Mouse (Mus musculus) CH12.LX (cell line): ENCODE data around the gene Gm13090. TPM values are rescaled to one million over a fixed set of nuclear protein-coding genes. Genes with fewer than 3 reads are reported as not detected.

Experiments
- DNase-seq: peaks from one replicate; pipeline ENCODE4 v3.0.0-alpha.2; 2013; ENCODE audit errors: extremely low read depth
- H3K27ac ChIP-seq: 2 replicates; pipeline ENCODE4 v1.5.1; 2012; ENCODE audit warnings: low read depth, mild to moderate bottlenecking, control low read depth, moderate library complexity; ENCODE audit not compliant: insufficient read depth
- H3K27me3 ChIP-seq: replicated peaks from 2 replicates; pipeline ENCODE3; 2012; ENCODE audit warnings: inconsistent platforms
- H3K36me3 ChIP-seq, 2 experiments: replicated peaks in 1 of 2; 2 replicates each; pipeline versions ENCODE3 to v1.6.1; 2012; ENCODE audit warnings: inconsistent platforms in 1 of 2, low read length in 1 of 2, mild to moderate bottlenecking in 1 of 2, mixed read lengths in 1 of 2, moderate library complexity in 1 of 2; ENCODE audit not compliant: control insufficient read depth in 1 of 2, insufficient read depth in 1 of 2
- H3K4me1 ChIP-seq, 2 experiments: 2 replicates each; pipeline ENCODE4 v1.6.1; 2012; ENCODE audit warnings: inconsistent platforms in 1 of 2, moderate library complexity in 1 of 2; ENCODE audit not compliant: insufficient read depth in 2 of 2, control insufficient read depth in 1 of 2
- H3K4me2 ChIP-seq: 2 replicates; pipeline ENCODE4 v1.6.1; 2012; ENCODE audit warnings: low read depth, mild to moderate bottlenecking, control low read depth; ENCODE audit not compliant: poor library complexity, insufficient read depth, severe bottlenecking
- H3K4me3 ChIP-seq, 3 experiments: fragments of 150-350 bp in 1 of 3; sonication (generic) in 1 of 3; replicated peaks in 1 of 3; 2 replicates each; pipeline versions ENCODE3 to v1.5.1; 2011 to 2012; ENCODE audit warnings: low read depth in 2 of 3, low read length in 2 of 3, mild to moderate bottlenecking in 2 of 3, moderate library complexity in 2 of 3, control low read depth in 1 of 3, improper control_type of control experiment in 1 of 3, inconsistent platforms in 1 of 3, mixed read lengths in 1 of 3; ENCODE audit not compliant: poor library complexity in 1 of 3
- H3K79me2 ChIP-seq: replicated peaks from 2 replicates; pipeline ENCODE4 v1.6.1; 2012; ENCODE audit warnings: mild to moderate bottlenecking, moderate library complexity; ENCODE audit not compliant: control insufficient read depth, poor library complexity, insufficient read depth, severe bottlenecking; ENCODE audit errors: extremely low read depth
- H3K9ac ChIP-seq: 2 replicates; pipeline ENCODE4 v1.6.1; 2012; ENCODE audit warnings: low read depth, mild to moderate bottlenecking, control low read depth, moderate library complexity; ENCODE audit not compliant: insufficient read depth
- H3K9me3 ChIP-seq: replicated peaks from 2 replicates; pipeline ENCODE3; 2012; ENCODE audit warnings: low read length, inconsistent platforms, mixed read lengths
- BHLHE40 ChIP-seq: IDR thresholded peaks from 2 replicates; pipeline ENCODE4 v1.6.1; 2011; ENCODE audit warnings: mild to moderate bottlenecking, low read depth, low read length, improper control_type of control experiment
- CTCF ChIP-seq, 2 experiments: IDR thresholded peaks in 1 of 2; conservative IDR thresholded peaks in 1 of 2; 2 replicates each; pipeline ENCODE4 v1.5.1; 2011 to 2012; ENCODE audit warnings: low read depth in 2 of 2, low read length in 2 of 2, improper control_type of control experiment in 1 of 2, inconsistent platforms in 1 of 2, mild to moderate bottlenecking in 1 of 2, moderate library complexity in 1 of 2
- E2F4 ChIP-seq: IDR thresholded peaks from 2 replicates; pipeline ENCODE4 v1.6.1; 2011; ENCODE audit warnings: low read depth, low read length, improper control_type of control experiment; ENCODE audit not compliant: insufficient replicate concordance
- EP300 ChIP-seq: IDR thresholded peaks from 2 replicates; pipeline ENCODE4 v1.6.1; 2011; ENCODE audit warnings: low read length, improper control_type of control experiment
- HCFC1 ChIP-seq: IDR thresholded peaks from 2 replicates; pipeline ENCODE4 v1.6.1; 2012; ENCODE audit warnings: low read depth, mild to moderate bottlenecking, inconsistent platforms, low read length, improper control_type of control experiment
- IRF4 ChIP-seq: IDR thresholded peaks from 2 replicates; pipeline ENCODE4 v1.6.1; 2014; ENCODE audit warnings: low read depth, mild to moderate bottlenecking, inconsistent platforms, low read length, improper control_type of control experiment
- JUN ChIP-seq: IDR thresholded peaks from 2 replicates; pipeline ENCODE4 v1.6.1; 2011; ENCODE audit warnings: low read depth, mild to moderate bottlenecking, low read length, improper control_type of control experiment, moderate library complexity; ENCODE audit not compliant: insufficient read depth
- MXI1 ChIP-seq: IDR thresholded peaks from 2 replicates; pipeline ENCODE4 v1.6.1; 2011; ENCODE audit warnings: mild to moderate bottlenecking, low read depth, low read length, improper control_type of control experiment
- MYC ChIP-seq: IDR thresholded peaks from 2 replicates; pipeline ENCODE4 v1.6.1; 2011; ENCODE audit warnings: low read depth, mild to moderate bottlenecking, improper control_type of control experiment, low read length
- POLR2AphosphoS2 ChIP-seq: IDR thresholded peaks from 2 replicates; pipeline ENCODE4 v1.6.1; 2011; ENCODE audit warnings: low read depth, low read length, improper control_type of control experiment
- RAD21 ChIP-seq: IDR thresholded peaks from 2 replicates; pipeline ENCODE4 v1.6.1; 2011; ENCODE audit warnings: low read depth, mild to moderate bottlenecking, low read length, improper control_type of control experiment, moderate library complexity
- RCOR1 ChIP-seq: conservative IDR thresholded peaks from 2 replicates; pipeline ENCODE4 v1.6.1; 2012; ENCODE audit warnings: low read depth, mild to moderate bottlenecking, inconsistent platforms, low read length, improper control_type of control experiment
- UBTF ChIP-seq: IDR thresholded peaks from 2 replicates; pipeline ENCODE4 v1.6.1; 2012; ENCODE audit warnings: low read depth, mild to moderate bottlenecking, inconsistent platforms, low read length, improper control_type of control experiment, moderate library complexity
- ZKSCAN1 ChIP-seq: IDR thresholded peaks from 2 replicates; pipeline ENCODE4 v1.6.1; 2012; ENCODE audit warnings: low read depth, inconsistent platforms, low read length, improper control_type of control experiment, borderline replicate concordance
- ZMIZ1 ChIP-seq: IDR thresholded peaks from 2 replicates; pipeline ENCODE4 v1.6.1; 2012; ENCODE audit warnings: low read depth, mild to moderate bottlenecking, inconsistent platforms, low read length, improper control_type of control experiment
- ZNF384 ChIP-seq: IDR thresholded peaks from 2 replicates; pipeline ENCODE4 v1.6.1; 2012; ENCODE audit warnings: low read depth, low read length, improper control_type of control experiment, inconsistent platforms
- dilution Hi-C: fragments of 300-500 bp; cut with MboI; formaldehyde crosslinking; loops from 2 replicates; pipeline ENCODE4 v1.14.3; 2020; ENCODE audit warnings: low sequenced_read_pairs; ENCODE audit not compliant: extremely low pct_unique_long_range_greater_than_20kb, extremely low pct_ligation_motif_present
- in situ Hi-C: fragments of 300-500 bp; cut with MboI; formaldehyde crosslinking; loops from 3 replicates; pipeline ENCODE4 v1.14.3; 2019; ENCODE audit warnings: low sequenced_read_pairs, low pct_ligation_motif_present, low pct_unique_long_range_greater_than_20kb, mixed read lengths
- polyA plus RNA-seq: library from polyadenylated mRNA; unstranded; fragments of >175 nt; gene quantifications from 2 replicates; pipeline ENCODE4 v1.2.1, GENCODE M21; 2012; ENCODE audit warnings: low read depth; ENCODE audit not compliant: insufficient read length
- total RNA-seq, 2 experiments: library from RNA; depleted of rRNA; stranded (reverse); fragments of 300-350 nt in 1 of 2; fragments of >200 nt in 1 of 2; gene quantifications; 2 replicates each; pipeline ENCODE4 v1.2.3; 2012 to 2014

Gm13090 gene
- total and polyA plus RNA-seq, 3 experiments, result not detected

DNA sequence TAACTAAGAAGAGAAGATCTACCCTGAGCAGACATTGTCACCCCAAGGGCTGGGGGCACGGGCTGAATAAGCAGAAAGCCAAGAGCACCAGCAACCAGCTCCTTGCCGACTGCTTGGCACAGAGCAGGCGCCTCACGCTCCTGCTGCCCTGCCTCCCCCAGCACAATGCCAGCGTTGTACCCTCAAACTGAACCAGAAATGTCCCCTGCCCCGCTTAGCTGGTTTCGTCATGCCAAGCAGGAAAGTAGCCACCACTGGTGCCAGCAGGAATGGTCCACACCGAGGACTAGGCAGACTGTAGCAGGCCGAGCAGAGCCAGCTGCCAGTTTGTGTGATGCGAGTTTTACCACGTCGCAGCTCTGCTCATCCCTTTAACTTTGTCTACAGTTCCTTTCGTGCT is 7.4 kb upstream of the Gm13090 start:
- in situ Hi-C loops (no loop called here), dilution Hi-C loops (no loop called here)
- Histone ChIP-seq H3K36me3 (no peaks in the 10 kb centered on the region), H3K27ac (no peak overlapping the region), H3K9ac (no peak overlapping the region), H3K4me2 (no peak overlapping the region), H3K79me2 (no peaks in the 10 kb centered on the region), H3K9me3 (peaks cover 5% of the 10 kb centered on the region), H3K4me1 (0 out of 4 replicates have a peak, but pooled peaks cover 0 to 3% of the 10 kb centered on the region in 2 experiments), H3K4me3 (no peak overlapping the region), H3K27me3 (peaks cover 1% of the 10 kb centered on the region)
- no peak for DNase-seq
- TF ChIP-seq RAD21 (no peak), EP300 (no peak), MYC (no peak), RCOR1 (no peak), BHLHE40 (no peak), ZKSCAN1 (no peak), JUN (no peak), CTCF (conservative IDR thresholded peaks at IDR 0.05 in 1 of 2, IDR thresholded peaks at IDR 0.05 in 1 of 2; ENCODE audit: low read depth in 2 of 2, low read length in 2 of 2) (no peak), UBTF (no peak), HCFC1 (no peak)

DNA sequence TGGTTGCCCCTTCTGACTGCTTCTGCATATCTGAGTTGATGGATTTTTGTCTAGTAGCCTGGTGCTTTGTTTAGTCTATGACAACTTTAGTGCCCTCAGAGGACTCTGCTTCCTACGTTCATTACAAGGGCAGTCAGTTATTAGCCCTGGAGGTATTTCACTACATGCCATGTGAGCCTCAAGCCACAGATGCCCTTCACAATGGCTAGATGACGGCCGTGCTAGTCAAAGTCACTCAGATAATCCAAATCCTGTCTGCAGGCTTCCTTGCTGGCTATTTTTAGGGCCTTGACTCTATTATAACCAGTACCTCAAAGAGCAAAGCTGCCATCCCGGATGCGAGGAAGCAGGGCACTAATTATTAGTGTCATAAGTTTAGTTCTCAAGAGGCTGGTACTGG is 6.3 kb upstream of the Gm13090 start:
- TF ChIP-seq JUN (no peak), ZMIZ1 (no peak), ZNF384 (no peak), IRF4 (no peak), MXI1 (no peak), CTCF (conservative IDR thresholded peaks at IDR 0.05 in 1 of 2, IDR thresholded peaks at IDR 0.05 in 1 of 2; ENCODE audit: low read depth in 2 of 2, low read length in 2 of 2) (no peak), E2F4 (no peak), UBTF (no peak), POLR2AphosphoS2 (no peak)
- H3K4me3 ChIP-seq, result no peak overlapping the region
- peaks cover 5% of the 10 kb centered on the region for H3K9me3 ChIP-seq
- dilution Hi-C loops (no loop called here), in situ Hi-C loops (no loop called here)
- no peak overlapping the region for H3K9ac ChIP-seq
- H3K36me3 ChIP-seq, result no peaks in the 10 kb centered on the region
- H3K4me1 ChIP-seq, result 0 out of 4 replicates have a peak, but pooled peaks cover 0 to 3% of the 10 kb centered on the region in 2 experiments
- no peaks in the 10 kb centered on the region for H3K27me3 ChIP-seq
- H3K4me2 ChIP-seq, result no peak overlapping the region
- no peak overlapping the region for H3K27ac ChIP-seq
- no peaks in the 10 kb centered on the region for H3K79me2 ChIP-seq
- no peak for DNase-seq
